Mouse (Mus musculus): ENCODE results near the gene Ank3. TPM values are rescaled to one million over a fixed set of nuclear protein-coding genes. Genes with fewer than 3 reads are reported as not detected.

Gene Ank3
- polyA plus RNA-seq, 1 experiment from 2014 or later: 21.6 TPM

DNA sequence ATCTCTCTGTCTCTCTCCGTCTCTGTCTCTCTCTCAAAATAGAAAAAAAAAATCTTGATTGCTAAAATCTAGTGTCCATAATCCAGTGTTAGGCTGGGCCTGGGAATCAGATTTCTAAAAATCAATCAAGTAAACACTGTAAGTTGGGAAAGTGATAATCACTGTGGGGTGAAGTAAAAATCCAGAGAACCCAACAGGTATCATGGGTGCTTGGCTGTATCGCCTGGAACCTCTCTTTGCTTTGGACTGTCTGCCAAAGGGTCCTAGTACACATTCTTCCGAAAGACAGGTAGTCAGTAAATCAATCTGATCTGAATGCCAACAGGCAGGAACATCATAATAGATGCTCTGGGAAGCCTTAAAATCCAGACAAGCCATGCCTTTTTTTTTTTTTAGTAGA lies 186.7 kb downstream of the Ank3 start:
- H3K27ac ChIP-seq (ENCODE audit: low read depth, low read length): no peak overlapping the region
- no peaks in the 10 kb centered on the region for H3K4me1 ChIP-seq (replicated peaks; ENCODE audit: control insufficient read depth, insufficient read depth, low read length)
- H3K36me3 ChIP-seq (ENCODE audit: control insufficient read depth, insufficient read depth): no peaks in the 10 kb centered on the region
- WGBS: 91% methylated on average over 3 of the region's 3 CpGs
- H3K9ac ChIP-seq (ENCODE audit: low read depth, low read length): no peak overlapping the region
- TF ChIP-seq CTCF (IDR thresholded peaks at IDR 0.05; ENCODE audit: low read depth): no peak
- ATAC-seq: no peak
- no peaks in the 10 kb centered on the region for H3K9me3 ChIP-seq (ENCODE audit: control insufficient read depth)
- no peaks in the 10 kb centered on the region for H3K27me3 ChIP-seq (replicated peaks; ENCODE audit: control insufficient read depth, insufficient read depth, low read length)
- no peak overlapping the region for H3K4me3 ChIP-seq (ENCODE audit: low read depth, low read length)
- no peak overlapping the region for H3K4me2 ChIP-seq (replicated peaks; ENCODE audit: low read depth)

DNA sequence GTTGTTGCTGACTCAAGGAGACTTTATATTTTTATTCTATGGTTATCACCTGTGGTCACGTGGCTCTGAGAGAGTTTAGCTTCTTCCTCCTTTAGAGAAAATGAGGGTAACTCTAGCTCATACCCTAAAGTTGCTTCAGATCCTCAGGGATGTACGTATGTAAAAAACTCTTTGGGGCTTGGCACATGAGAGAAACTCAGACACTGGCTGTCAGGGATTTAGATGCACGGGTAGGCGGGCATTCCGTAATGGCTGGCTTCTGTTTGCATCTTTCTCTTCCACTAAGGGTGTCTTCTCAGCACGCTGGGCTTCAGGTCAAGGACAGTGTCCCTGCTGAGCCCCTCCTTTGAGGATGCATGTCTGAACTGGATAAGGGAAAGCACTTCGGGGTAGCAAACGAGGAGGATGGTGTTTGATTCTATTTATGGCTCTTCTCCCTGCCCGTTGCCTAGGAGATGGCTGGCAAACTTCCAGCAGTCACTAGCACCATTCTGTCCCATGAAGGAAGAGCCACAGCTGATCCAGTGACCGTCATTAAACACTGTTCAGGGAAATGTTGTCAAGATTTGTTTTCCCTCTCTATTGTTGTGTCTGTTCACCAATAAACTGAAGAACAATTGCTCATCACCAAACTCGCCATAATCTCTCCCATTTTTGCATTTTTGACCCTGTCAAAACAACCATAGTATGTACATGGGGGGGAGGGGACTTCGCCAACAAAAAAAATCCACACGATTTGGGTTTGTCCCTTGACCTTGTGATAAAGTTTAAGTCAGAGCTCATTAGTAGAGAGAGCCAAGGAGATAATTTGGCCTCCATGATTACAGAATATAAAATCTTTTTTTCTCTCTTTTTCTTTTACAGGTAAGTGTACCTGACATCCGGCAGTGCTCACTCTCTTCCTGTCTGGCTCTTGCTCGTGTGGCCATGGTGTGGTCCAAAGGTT lies 195.9 kb downstream of the Ank3 start:
- no peak overlapping the region for H3K4me3 ChIP-seq (ENCODE audit: low read depth, low read length)
- H3K9me3 ChIP-seq (ENCODE audit: control insufficient read depth): no peaks in the 10 kb centered on the region
- H3K9ac ChIP-seq (ENCODE audit: low read depth, low read length): no peak overlapping the region
- peaks cover 5% of the 10 kb centered on the region; the same call in 1 of the 2 replicates for H3K4me1 ChIP-seq (replicated peaks; ENCODE audit: control insufficient read depth, insufficient read depth, low read length)
- TF ChIP-seq CTCF (IDR thresholded peaks at IDR 0.05; ENCODE audit: low read depth): no peak
- peak overlapping the region; percentile 18 for H3K4me2 ChIP-seq (replicated peaks; ENCODE audit: low read depth)
- ATAC-seq: no peak
- no peak overlapping the region for H3K27ac ChIP-seq (ENCODE audit: low read depth, low read length)
- WGBS: 34% methylated on average over 15 of the region's 15 CpGs
- no peaks in the 10 kb centered on the region for H3K27me3 ChIP-seq (replicated peaks; ENCODE audit: control insufficient read depth, insufficient read depth, low read length)
- H3K36me3 ChIP-seq (ENCODE audit: control insufficient read depth, insufficient read depth): no peaks in the 10 kb centered on the region

DNA sequence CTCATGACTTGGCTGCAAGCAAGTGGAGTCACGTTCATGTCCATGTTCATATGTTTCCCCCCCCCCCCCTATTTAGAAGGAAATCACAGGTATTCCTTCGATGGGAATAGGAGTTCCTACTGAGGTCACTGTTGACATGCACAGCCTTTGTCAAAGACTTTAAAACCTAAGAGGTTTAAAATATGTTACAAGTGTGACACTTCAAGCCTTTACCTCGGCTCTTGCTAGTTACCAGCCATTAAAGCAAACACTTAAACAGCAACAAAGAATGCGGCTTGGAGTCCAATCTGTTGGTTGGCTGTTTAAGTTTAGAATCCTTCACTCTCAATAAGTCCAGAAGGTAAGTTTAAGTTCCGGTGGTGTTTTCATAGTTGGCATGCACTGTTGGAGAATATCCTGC lies 196.9 kb downstream of the Ank3 start:
- ATAC-seq: no peak
- Histone ChIP-seq H3K9ac (ENCODE audit: low read depth, low read length) (no peak overlapping the region), H3K9me3 (ENCODE audit: control insufficient read depth) (no peaks in the 10 kb centered on the region), H3K27me3 (replicated peaks; ENCODE audit: control insufficient read depth, insufficient read depth, low read length) (no peaks in the 10 kb centered on the region), H3K4me3 (ENCODE audit: low read depth, low read length) (no peak overlapping the region), H3K4me1 (replicated peaks; ENCODE audit: control insufficient read depth, insufficient read depth, low read length) (peaks cover 5% of the 10 kb centered on the region; the same call in 1 of the 2 replicates), H3K36me3 (ENCODE audit: control insufficient read depth, insufficient read depth) (no peaks in the 10 kb centered on the region), H3K4me2 (replicated peaks; ENCODE audit: low read depth) (no peak overlapping the region), H3K27ac (ENCODE audit: low read depth, low read length) (no peak overlapping the region)
- WGBS: 85% methylated on average over 5 of the region's 5 CpGs
- TF ChIP-seq CTCF (IDR thresholded peaks at IDR 0.05; ENCODE audit: low read depth): no peak

DNA sequence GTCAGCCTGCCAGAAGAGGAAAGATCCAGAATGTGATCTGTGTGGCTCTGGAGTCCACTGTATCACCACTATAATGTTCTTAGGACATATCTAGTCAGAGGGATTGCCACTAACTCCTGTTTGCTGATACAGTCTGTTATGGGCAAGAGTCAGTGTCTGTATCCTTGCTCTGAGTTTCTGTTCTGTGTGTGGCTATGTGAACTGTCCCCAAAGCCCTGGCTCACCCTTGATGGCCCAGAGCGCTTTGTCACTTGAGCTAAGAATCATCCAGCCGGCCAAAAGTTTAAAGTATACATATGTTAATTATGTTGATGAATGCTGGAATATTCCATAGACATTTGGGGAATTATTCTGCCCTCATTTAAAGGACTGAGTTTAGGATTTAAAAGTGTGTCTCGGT lies 202.9 kb downstream of the Ank3 start:
- Histone ChIP-seq H3K4me1 (replicated peaks; ENCODE audit: control insufficient read depth, insufficient read depth, low read length) (no peaks in the 10 kb centered on the region), H3K9ac (ENCODE audit: low read depth, low read length) (no peak overlapping the region), H3K4me3 (ENCODE audit: low read depth, low read length) (no peak overlapping the region), H3K9me3 (ENCODE audit: control insufficient read depth) (no peaks in the 10 kb centered on the region), H3K36me3 (ENCODE audit: control insufficient read depth, insufficient read depth) (no peaks in the 10 kb centered on the region), H3K4me2 (replicated peaks; ENCODE audit: low read depth) (no peak overlapping the region), H3K27ac (ENCODE audit: low read depth, low read length) (no peak overlapping the region), H3K27me3 (replicated peaks; ENCODE audit: control insufficient read depth, insufficient read depth, low read length) (no peaks in the 10 kb centered on the region)
- no peak for TF ChIP-seq CTCF (IDR thresholded peaks at IDR 0.05; ENCODE audit: low read depth)
- WGBS: 85% methylated on average over 3 of the region's 3 CpGs
- no peak for ATAC-seq

DNA sequence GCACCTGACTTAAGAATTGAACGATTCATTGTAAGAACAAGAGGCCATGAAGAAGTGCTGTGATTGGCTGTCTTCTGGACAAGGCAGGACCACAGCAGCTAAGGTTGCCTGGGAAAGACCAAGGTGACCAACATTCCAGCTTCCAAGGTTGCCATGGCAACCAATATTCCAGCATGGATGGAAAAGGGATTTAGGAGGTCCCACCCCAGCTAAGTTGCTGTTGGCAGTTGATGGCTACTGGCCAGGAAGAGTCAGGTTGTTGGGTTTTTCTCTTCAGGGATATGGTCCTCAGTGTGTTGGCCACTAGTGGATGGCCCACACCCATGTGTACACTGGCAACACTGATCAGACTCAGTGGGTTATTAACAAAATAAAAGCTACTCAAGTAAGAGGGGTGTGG lies 204.1 kb downstream of the Ank3 start:
- WGBS: 77% methylated on average over 1 of the region's 1 CpGs
- Histone ChIP-seq H3K4me1 (replicated peaks; ENCODE audit: control insufficient read depth, insufficient read depth, low read length) (no peaks in the 10 kb centered on the region), H3K27ac (ENCODE audit: low read depth, low read length) (no peak overlapping the region), H3K9ac (ENCODE audit: low read depth, low read length) (no peak overlapping the region), H3K36me3 (ENCODE audit: control insufficient read depth, insufficient read depth) (no peaks in the 10 kb centered on the region), H3K27me3 (replicated peaks; ENCODE audit: control insufficient read depth, insufficient read depth, low read length) (no peaks in the 10 kb centered on the region), H3K4me2 (replicated peaks; ENCODE audit: low read depth) (no peak overlapping the region), H3K4me3 (ENCODE audit: low read depth, low read length) (no peak overlapping the region), H3K9me3 (ENCODE audit: control insufficient read depth) (no peaks in the 10 kb centered on the region)
- ATAC-seq: no peak
- no peak for TF ChIP-seq CTCF (IDR thresholded peaks at IDR 0.05; ENCODE audit: low read depth)

DNA sequence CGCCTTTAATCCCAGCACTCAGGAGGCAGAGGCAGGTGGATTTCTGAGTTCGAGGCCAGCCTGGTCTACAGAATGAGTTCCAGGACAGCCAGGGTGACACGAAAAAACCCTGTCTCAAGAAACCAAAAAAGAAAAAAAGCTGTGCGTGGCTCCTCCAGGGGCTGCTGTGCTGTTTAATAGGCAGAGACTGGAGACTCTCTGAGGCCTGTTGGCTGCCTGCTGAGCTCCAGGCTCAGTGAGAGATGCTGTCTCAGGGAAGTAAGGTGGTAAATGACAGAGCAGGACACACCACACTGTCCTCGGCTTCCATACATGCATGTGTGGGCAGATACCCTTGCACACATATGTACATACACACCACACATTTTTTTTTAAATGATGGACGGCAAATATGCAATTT lies 206.0 kb downstream of the Ank3 start:
- Histone ChIP-seq H3K9ac (ENCODE audit: low read depth, low read length) (no peak overlapping the region), H3K4me2 (replicated peaks; ENCODE audit: low read depth) (no peak overlapping the region), H3K9me3 (ENCODE audit: control insufficient read depth) (no peaks in the 10 kb centered on the region), H3K4me3 (ENCODE audit: low read depth, low read length) (no peak overlapping the region), H3K36me3 (ENCODE audit: control insufficient read depth, insufficient read depth) (no peaks in the 10 kb centered on the region), H3K4me1 (replicated peaks; ENCODE audit: control insufficient read depth, insufficient read depth, low read length) (no peaks in the 10 kb centered on the region), H3K27ac (ENCODE audit: low read depth, low read length) (no peak overlapping the region), H3K27me3 (replicated peaks; ENCODE audit: control insufficient read depth, insufficient read depth, low read length) (no peaks in the 10 kb centered on the region)
- no peak for TF ChIP-seq CTCF (IDR thresholded peaks at IDR 0.05; ENCODE audit: low read depth)
- no peak for ATAC-seq
- WGBS: 81% methylated on average over 6 of the region's 6 CpGs

Measured in intestine, postnatal 0 days (tissue).